Mouse (Mus musculus): ENCODE data around the gene Olfr372.
"Not testable (repeated sequence)": the region's sequence is repeated elsewhere in the genome, so short reads cannot be mapped to it uniquely, and the experiment has no call there.

Olfr372 gene

GRCm38 (mm10) chr8:72040918-72041317 lies at the start of gene Olfr372:
Gene Olfr372, plus strand, starts transcription at chr8:72041218.
- not testable (repeated sequence) for DNase-seq (ENCODE audit: low read depth, low spot score)

DNA sequence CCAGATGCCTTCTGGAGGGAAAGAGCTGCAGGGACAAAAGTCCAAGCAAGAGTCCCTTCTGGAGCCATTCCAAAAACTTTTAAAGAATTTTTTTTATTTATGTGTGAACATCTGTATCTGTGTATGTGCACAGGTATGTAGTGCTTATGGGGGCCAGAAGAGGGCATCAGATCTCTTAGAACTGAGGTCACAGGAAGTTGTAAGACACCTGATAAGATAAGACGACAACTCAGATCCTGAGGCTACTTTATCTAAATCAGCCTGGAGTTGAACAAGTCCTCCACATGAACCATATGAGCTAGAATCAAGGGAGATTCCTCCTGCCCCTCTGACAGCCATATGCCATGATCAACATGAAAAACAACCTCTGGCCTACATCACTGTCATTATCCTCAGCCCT lies 41.6 kb upstream of the Olfr372 start:
- DNase-seq (ENCODE audit: low read depth, low spot score) = no peak

DNA sequence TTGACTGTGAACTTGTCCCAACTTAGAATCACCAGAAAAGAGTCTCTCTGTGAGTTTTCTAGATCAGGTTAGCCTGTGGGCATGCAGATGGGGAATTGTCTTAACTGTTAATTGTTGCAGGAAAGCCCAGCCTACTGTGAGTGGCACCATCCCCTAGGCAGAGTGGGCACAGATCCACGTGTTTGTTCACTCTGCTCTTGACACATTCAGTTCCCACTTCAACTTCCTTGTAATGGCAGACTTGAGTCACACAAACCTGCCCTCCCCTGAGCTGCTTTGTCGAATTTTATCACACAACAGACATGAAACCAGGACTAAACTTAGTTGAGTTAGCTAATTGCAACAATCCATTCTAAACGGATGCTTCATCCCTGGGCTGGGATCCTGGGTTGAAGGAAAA lies 40.8 kb upstream of the Olfr372 start:
- DNase-seq (ENCODE audit: low read depth, low spot score) = no peak

DNA sequence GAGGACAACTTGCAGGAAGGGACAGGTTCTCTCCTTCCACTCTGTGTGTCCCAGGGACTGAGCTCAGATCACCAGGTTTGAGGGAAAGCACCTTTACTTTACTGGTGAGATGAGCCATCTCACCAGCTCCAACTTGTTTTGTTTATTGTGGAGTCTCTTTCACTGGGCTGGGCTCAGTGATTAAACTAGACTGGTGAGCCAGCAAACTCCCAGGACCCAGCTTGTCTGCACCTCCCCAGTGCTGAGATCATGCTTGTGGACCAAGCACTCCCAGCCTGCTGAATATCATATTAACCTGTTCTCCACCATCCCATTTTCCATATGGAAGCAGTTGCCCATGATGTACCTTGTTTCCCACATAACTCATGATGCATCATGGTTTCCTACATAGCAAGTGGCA lies 38.1 kb upstream of the Olfr372 start:
- DNase-seq (ENCODE audit: low read depth, low spot score) = no peak

DNA sequence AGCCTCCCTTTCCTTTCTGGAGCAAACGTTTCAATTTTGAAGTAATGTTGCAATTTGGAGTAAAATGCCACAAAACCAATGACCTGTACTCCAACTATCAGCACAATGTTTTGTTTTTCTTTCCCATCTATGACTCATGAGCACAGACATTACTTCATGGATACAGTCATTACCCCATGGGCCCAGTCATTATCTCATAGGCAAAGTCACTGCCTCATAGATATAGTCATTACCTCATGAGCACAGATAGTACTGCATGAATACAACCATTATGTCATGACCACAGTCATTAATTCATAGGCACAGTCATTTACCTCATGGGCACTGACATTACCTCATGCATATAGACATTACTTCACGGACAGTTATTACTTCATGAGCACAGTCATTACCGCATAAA lies 35.1 kb upstream of the Olfr372 start:
- no peak for DNase-seq (ENCODE audit: low read depth, low spot score)

DNA sequence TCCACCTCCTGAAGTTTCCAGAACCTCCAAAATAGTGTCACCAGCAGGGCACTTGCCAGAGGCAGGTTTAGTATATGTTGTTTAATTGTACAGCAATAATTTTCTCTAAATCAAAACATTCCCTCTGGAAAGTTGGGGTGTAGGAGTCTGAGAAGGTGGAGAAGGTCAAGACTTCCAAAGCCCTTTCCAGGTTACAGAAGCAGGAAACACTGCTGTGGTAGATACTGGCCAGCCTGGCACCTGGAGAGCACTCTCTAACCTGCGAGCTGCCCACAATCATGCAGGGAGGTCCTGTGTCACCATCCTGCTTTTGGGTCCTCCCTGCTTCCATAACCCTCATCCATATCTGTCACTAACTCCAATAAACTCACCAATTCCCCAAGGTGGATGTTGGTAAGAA lies 34.3 kb upstream of the Olfr372 start:
- no peak for DNase-seq (ENCODE audit: low read depth, low spot score)

DNA sequence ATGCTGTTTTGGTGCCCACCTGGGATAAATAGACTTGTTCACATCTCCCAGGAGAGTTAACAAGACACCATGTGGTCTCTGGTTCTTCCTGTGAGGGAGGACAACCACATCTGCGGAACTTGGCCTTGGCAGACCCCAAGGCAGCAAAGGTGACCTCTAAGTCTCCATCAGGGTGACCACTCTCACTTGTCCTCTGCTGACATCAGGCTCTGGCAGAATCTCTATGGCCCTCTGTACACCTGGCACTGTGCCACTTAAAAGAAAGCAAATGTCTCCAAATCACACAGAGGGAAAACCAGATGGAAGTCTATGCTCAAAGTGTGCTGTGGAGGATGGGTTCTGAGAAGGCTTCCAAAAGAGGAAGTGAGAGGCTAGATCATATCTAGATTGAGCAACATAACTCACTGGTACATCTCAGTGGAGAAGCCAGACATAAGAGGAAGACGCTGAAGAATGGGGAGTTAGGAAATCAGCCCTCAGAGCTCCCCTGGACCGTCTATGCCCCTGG lies 32.8 kb upstream of the Olfr372 start:
- peak; percentile 70 for DNase-seq (ENCODE audit: low read depth, low spot score)

DNA sequence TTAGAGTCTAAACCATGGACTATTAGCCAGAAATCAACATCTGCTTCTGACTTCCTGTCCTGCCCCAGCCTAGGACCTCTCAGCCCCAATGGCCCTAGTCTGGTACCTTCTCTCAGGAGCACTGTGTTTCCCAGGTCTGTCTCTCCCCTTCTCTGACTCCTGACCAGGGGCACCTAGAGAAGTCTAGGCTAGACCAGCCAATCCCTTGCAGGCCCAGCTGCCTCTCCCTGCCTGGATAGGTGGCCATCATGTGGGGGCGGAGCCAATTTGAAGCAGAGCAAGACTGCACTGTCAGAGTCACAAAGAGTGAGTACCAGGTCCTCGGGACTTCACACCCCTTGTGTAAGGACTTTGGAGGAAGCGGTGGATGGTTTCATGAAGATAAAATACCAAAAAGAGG lies 31.5 kb upstream of the Olfr372 start, which contains the start of gene Cyp4f18:
Gene Cyp4f18, minus strand, starts transcription at position 154 of the 400 bp plus-strand sequence.
- DNase-seq (ENCODE audit: low read depth, low spot score) = no peak

GRCm38 (mm10) chr8:72013506-72014228 lies 27.4 kb upstream of the Olfr372 start:
- not testable (repeated sequence) for DNase-seq (ENCODE audit: low read depth, low spot score)

- DNase-seq (ENCODE audit: low read depth, low spot score) = peak; percentile 29
These were observed 23.7 kb upstream of the Olfr372 start for GRCm38 (mm10) chr8:72017339-72017738.

GRCm38 (mm10) chr8:72018141-72018540 lies 22.9 kb upstream of the Olfr372 start:
- DNase-seq (ENCODE audit: low read depth, low spot score) = no peak

DNA sequence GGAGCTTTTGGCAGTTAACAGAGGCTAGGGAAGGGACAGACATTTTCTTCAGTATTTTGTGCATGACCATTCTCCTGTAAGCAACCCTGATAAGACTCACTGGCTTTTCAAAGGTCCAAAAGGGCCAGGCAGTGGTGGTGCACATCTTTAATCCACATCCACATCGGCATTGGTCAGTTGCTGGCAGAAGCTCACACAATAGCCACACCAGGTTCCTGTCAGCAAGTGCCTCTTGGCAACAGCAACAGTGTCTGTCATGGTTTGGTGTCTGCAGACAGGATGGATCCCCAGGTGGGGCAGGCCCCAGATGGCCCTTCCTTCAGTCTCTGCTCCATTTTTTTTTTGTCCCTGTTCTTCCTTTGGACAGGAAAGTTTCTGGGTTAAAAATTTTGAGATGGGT lies 22.0 kb upstream of the Olfr372 start:
- not testable (repeated sequence) for DNase-seq (ENCODE audit: low read depth, low spot score)

GRCm38 (mm10) chr8:72019816-72020215 lies 21.2 kb upstream of the Olfr372 start:
- DNase-seq (ENCODE audit: low read depth, low spot score) = no peak

DNA sequence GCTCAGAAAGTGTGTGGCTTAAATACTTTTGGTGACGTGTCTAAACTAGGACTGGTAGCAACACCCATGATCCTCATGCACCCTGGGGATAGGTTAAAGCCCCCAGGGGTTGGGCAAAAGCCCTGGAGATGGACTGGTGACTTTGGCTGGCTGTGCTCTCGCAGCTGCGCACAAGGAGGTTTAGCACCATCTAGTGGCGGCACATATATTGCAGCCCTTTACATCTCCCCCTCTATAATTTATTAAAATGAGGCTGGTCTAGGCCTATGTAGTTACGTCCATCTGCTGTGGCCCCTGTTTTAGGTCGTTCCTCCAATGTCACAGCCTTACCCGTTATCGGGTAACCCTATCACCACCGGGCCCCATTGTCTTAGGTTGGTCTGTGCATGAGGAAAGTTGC lies 16.1 kb upstream of the Olfr372 start:
- not testable (repeated sequence) for DNase-seq (ENCODE audit: low read depth, low spot score)

DNA sequence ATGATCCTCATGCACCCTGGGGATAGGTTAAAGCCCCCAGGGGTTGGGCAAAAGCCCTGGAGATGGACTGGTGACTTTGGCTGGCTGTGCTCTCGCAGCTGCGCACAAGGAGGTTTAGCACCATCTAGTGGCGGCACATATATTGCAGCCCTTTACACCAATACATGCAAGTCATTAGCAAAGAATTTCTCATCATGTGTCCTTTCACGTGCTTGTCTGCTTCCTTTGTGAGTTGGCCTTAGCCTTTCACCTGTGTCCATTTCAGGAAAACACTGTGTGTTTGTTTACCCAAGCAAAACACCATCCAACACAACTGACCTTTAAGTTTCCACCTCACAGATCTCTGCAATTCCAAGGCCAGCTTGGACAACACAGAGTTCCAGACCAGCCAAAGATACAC lies 8.1 kb upstream of the Olfr372 start:
- not testable (repeated sequence) for DNase-seq (ENCODE audit: low read depth, low spot score)

GRCm38 (mm10) chr8:72042493-72042892 lies 1.5 kb downstream of the Olfr372 start:
- DNase-seq (ENCODE audit: low read depth, low spot score) = no peak

- DNase-seq (ENCODE audit: low read depth, low spot score) = not testable (repeated sequence)
These were observed 13.6 kb downstream of the Olfr372 start for GRCm38 (mm10) chr8:72054633-72055032.

- not testable (repeated sequence) for DNase-seq (ENCODE audit: low read depth, low spot score)
These were observed 16.6 kb downstream of the Olfr372 start for GRCm38 (mm10) chr8:72057643-72058042.

- DNase-seq (ENCODE audit: low read depth, low spot score) = peak; percentile 31
These were observed 25.9 kb downstream of the Olfr372 start for GRCm38 (mm10) chr8:72066819-72067399.

DNA sequence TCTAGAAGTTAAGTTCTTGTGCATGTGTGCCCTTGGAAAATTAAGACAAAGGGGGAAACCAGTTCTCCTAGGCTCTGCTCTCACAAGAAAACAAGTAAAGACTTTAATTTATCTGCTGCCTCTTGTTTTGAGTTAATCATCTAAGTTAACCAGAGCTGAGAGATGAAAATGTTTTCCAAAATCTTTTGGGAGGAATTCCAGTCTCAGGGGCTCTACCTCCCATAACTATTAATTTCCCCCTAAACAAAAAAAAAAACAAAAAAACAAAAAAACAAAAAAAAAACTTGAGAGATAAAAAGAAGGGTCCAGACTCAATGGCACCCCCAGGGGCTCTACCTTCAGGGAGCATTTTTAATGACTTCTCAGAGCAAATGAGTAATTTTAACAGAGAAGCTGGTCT lies 41.9 kb downstream of the Olfr372 start, which contains the start of gene Olfr373:
Gene Olfr373, plus strand, starts transcription at position 301 of the 400 bp plus-strand sequence.
- not testable (repeated sequence) for DNase-seq (ENCODE audit: low read depth, low spot score)

DNA sequence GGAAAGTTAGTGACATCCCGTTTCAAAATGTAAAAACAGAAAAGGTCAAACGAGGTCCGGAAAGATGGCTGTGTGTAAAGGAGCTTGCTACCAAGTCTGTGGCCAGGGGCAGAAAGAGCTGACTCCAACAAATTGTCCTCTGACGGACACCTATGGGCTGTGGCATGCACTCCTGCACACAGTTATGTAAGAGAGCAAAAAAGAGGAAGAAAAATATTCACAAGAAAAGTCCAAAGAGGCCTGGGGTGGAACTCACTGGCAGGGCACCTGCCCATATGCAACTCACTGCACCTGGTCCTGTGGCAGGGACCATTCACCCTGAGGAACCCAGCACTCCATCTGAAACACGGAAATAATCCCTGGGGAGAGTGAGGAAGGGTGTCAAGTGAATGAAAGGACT lies 43.7 kb downstream of the Olfr372 start:
- peak; percentile 55 for DNase-seq (ENCODE audit: low read depth, low spot score)

DNA sequence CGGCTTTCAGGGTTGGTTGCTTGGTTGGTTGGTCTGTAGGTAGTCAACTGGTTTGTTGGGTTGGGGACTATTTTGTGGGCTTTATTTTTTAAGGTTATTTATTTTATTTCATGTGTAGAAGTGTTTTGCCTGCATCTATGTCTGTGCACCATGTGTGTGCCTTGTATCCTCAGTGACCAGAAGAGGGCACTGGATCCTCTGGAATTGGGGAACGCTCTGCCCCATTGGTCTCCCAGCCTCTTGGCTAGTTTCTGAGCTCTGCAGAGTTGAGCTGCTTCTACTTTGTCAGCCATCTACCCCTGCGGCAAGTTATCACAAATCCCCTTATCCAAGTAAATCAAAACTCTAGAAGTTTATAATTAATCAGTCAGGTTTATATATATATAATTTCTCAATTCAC lies 46.6 kb downstream of the Olfr372 start:
- peak; percentile 37 for DNase-seq (ENCODE audit: low read depth, low spot score)

GRCm38 (mm10) chr8:72096721-72097120 lies 55.7 kb downstream of the Olfr372 start:
- DNase-seq (ENCODE audit: low read depth, low spot score) = not testable (repeated sequence)

Measured in A20 (cell line).